Mouse (Mus musculus): ENCODE results near the gene Ascc2. TPM values are rescaled to one million over a fixed set of nuclear protein-coding genes. Genes with fewer than 3 reads are reported as not detected.

The Ascc2 gene
- total RNA-seq, 2 experiments from 2014 or later, result 23.7 to 36.4 TPM

- ATAC-seq (replicated peaks; ENCODE audit: poor library complexity, severe bottlenecking), result no peak
These were observed 78.0 kb downstream of the Ascc2 start for GRCm38 (mm10) chr11:4715596-4715995.

DNA sequence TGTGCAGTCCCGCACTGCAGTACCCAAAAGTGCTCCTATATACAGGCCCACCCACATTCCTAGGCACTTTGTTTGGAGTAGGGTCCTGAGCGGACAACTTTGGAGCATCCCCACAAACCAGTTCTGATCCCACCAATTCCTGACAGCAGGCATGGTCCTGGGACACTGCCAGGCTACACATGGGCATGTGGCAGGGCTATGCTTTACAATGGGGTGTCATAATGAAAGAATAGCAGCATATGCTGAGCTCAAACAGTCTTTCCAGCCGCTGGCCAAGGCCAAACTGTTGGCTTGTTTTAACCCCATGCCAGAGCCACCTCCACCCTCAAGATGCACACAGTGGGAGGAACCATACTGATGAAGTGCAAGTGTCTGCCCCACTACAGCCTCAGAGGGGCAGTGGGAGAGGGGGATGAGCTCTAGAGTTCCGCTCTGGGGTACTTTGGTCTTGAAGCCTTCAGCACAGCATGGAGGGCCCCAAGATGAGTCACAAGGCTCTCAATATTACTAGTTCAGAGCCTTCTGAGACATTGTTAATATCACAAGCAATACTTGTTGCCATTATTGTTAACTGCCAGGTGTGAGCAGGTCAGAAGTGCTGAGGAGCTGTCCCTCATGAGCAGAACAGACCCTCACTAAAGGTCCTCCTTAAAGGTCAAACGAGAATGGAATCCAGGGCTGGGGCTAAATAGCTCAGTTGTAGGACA lies 79.1 kb downstream of the Ascc2 start:
- ATAC-seq (replicated peaks; ENCODE audit: poor library complexity, severe bottlenecking), result no peak

- no peak for ATAC-seq (replicated peaks; ENCODE audit: poor library complexity, severe bottlenecking)
These were observed 81.0 kb downstream of the Ascc2 start for GRCm38 (mm10) chr11:4718548-4718947.

DNA sequence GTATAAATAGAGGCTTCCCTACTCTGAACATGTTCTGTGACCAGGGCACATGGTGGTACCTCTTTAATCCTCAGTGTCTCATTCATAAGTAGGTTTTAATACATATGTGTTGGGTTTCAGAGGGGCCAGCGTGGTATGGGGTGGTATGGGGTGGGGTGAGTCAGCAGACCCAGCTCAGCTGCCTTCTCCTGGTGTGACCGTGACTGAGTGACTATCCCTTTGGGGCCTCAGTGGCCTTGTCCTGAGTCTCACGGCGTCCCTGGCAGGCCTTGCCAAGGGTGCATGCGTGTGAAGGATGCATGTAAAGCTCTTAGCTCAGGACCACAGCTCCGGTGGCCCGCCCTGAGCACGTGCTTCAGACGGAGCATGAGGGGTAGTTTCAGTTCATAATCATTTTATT lies 82.4 kb downstream of the Ascc2 start:
- ATAC-seq (replicated peaks; ENCODE audit: poor library complexity, severe bottlenecking), result no peak

GRCm38 (mm10) chr11:4720393-4720792 lies 82.8 kb downstream of the Ascc2 start:
- ATAC-seq (replicated peaks; ENCODE audit: poor library complexity, severe bottlenecking), result no peak

GRCm38 (mm10) chr11:4720900-4721580 lies 83.5 kb downstream of the Ascc2 start:
- no peak for ATAC-seq (replicated peaks; ENCODE audit: poor library complexity, severe bottlenecking)

- ATAC-seq (replicated peaks; ENCODE audit: poor library complexity, severe bottlenecking), result no peak
These were observed 84.2 kb downstream of the Ascc2 start for GRCm38 (mm10) chr11:4721728-4722127.

DNA sequence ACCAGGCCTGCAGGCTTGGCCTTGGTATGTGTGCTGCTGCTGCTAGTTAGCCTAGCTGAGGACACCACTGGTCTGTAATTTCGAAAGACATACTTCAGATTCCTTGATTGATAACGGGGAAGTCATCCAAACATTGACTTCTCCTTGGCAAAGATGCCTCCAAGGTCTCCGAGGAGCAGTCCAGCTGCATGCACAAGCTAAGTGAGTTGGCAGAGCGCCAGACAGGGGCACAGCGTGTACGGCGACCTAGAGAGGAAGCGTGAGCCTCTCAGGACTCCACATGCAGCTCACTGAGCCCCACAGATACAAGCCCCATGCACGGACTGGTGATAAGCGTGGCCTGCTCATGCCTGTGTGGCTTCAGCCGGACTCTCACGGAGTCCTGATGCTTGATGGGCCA lies 92.1 kb downstream of the Ascc2 start:
- peak; percentile 72 for ATAC-seq (replicated peaks; ENCODE audit: poor library complexity, severe bottlenecking)

GRCm38 (mm10) chr11:4730096-4730495 lies 92.5 kb downstream of the Ascc2 start:
- no peak for ATAC-seq (replicated peaks; ENCODE audit: poor library complexity, severe bottlenecking)

DNA sequence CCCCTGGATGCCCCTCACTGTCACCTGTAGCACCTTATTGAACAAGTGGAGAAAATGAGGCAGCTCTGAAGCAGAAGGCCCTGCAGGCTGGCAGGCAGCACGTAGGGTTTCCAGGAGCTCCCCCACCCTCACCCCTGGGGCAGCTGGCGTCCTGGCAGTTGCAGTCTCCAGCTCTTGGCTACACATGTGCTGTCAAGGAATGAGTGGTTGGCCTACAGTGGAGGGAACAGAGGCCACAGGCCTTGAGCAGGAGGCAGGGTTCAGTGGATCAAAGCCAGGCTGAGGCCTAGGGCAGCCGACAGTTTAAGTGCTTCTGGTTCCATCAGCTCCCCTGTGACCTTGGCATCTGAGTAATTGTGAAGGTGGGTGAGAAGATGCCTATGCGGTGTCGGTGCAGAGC lies 93.4 kb downstream of the Ascc2 start:
- no peak for ATAC-seq (replicated peaks; ENCODE audit: poor library complexity, severe bottlenecking)

DNA sequence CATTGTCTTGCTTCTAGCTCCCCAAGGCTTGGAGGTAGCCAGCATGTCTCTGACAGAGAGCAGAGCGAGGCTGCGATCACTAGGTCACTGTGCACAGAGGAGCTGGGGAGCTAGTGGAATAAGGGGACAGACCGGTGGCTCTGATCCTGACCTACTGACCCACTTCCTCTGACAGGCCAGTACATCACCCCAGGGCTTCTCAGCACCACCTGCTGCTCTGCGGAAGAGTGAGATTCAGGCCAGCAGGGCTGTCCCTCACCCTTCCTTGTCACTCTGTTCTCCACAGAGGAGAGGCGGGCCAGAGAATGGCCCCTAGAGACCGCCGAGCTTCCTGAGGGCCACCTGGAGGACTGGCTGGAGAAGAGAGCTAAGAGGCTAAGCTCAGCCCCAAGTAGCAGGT lies 94.2 kb downstream of the Ascc2 start:
- ATAC-seq (replicated peaks; ENCODE audit: poor library complexity, severe bottlenecking), result no peak

GRCm38 (mm10) chr11:4734179-4734578 lies 96.6 kb downstream of the Ascc2 start:
- ATAC-seq (replicated peaks; ENCODE audit: poor library complexity, severe bottlenecking), result no peak

Other genes with a start within 250 kb of the Ascc2 start
- 1.3 and 2.7 TPM in 2 replicates for gene Hormad2, start 196.6 kb upstream of the Ascc2 start, total RNA-seq (2014; fragmentation: Nextera tagmentation)
- 0.52 TPM in 1 of 2 replicates, not detected in the other for gene Hormad2, start 196.6 kb upstream of the Ascc2 start, total RNA-seq (2017)
- gene Mtmr3, start 42.9 kb upstream of the Ascc2 start, total RNA-seq (2014; fragmentation: Nextera tagmentation), result 47.6 and 48.6 TPM in 2 replicates
- 57.7 and 76.1 TPM in 2 replicates for gene Mtmr3, start 42.9 kb upstream of the Ascc2 start, total RNA-seq (2017)
- gene Gm11032, start 17.7 kb upstream of the Ascc2 start, total RNA-seq (2014; fragmentation: Nextera tagmentation), result not detected in 2 replicates
- gene Gm11032, start 17.7 kb upstream of the Ascc2 start, total RNA-seq (2017), result not detected in 2 replicates
- 357 and 416 TPM in 2 replicates for gene Uqcr10, start 66.6 kb downstream of the Ascc2 start, total RNA-seq (2014; fragmentation: Nextera tagmentation)
- 189 and 204 TPM in 2 replicates for gene Uqcr10, start 66.6 kb downstream of the Ascc2 start, total RNA-seq (2017)
- gene Zmat5, start 66.9 kb downstream of the Ascc2 start, total RNA-seq (2014; fragmentation: Nextera tagmentation), result 28.1 and 50.8 TPM in 2 replicates
- 6.9 and 19.7 TPM in 2 replicates for gene Zmat5, start 66.9 kb downstream of the Ascc2 start, total RNA-seq (2017)
- gene Cabp7, start 109.0 kb downstream of the Ascc2 start, total RNA-seq (2014; fragmentation: Nextera tagmentation), result not detected in 2 replicates
- gene Cabp7, start 109.0 kb downstream of the Ascc2 start, total RNA-seq (2017), result not detected in 2 replicates
- 35.6 and 45.1 TPM in 2 replicates for gene Nf2, start 211.8 kb downstream of the Ascc2 start, total RNA-seq (2014; fragmentation: Nextera tagmentation)
- gene Nf2, start 211.8 kb downstream of the Ascc2 start, total RNA-seq (2017), result 48.0 and 73.3 TPM in 2 replicates
- 13.4 and 22.3 TPM in 2 replicates for gene Nipsnap1, start 236.2 kb downstream of the Ascc2 start, total RNA-seq (2014; fragmentation: Nextera tagmentation)
- 17.5 and 20.0 TPM in 2 replicates for gene Nipsnap1, start 236.2 kb downstream of the Ascc2 start, total RNA-seq (2017)

Data from granulocyte monocyte progenitor cell, adult 5-6 weeks (primary cell).